Mouse (Mus musculus): ENCODE data around the gene Hmmr.
"Not testable (repeated sequence)": the region's sequence is repeated elsewhere in the genome, so short reads cannot be mapped to it uniquely, and the experiment has no call there.

Hmmr gene

GRCm38 (mm10) chr11:40733339-40734174, at the start of gene Hmmr, which contains the start of gene Nudcd2:
Gene Hmmr, minus strand, starts transcription at chr11:40733422.
Gene Nudcd2, plus strand, starts transcription at chr11:40733667.
- DNase-seq (ENCODE audit: low spot score in 2 of 2), result peak; percentile 95 to 97

GRCm38 (mm10) chr11:40781857-40782256, 48.6 kb upstream of the Hmmr start:
- DNase-seq (ENCODE audit: low spot score in 2 of 2), result no peak

- no peak for DNase-seq (ENCODE audit: low spot score in 2 of 2)
Observed at GRCm38 (mm10) chr11:40775315-40776269, 42.4 kb upstream of the Hmmr start.

- no peak for DNase-seq (ENCODE audit: low spot score in 2 of 2)
Observed at GRCm38 (mm10) chr11:40764690-40765089, 31.5 kb upstream of the Hmmr start.

- no peak for DNase-seq (ENCODE audit: low spot score in 2 of 2)
Observed at GRCm38 (mm10) chr11:40763395-40763794, 30.2 kb upstream of the Hmmr start.

GRCm38 (mm10) chr11:40759896-40760295, 26.7 kb upstream of the Hmmr start:
- no peak for DNase-seq (ENCODE audit: low spot score in 2 of 2)

GRCm38 (mm10) chr11:40755968-40756367, 22.7 kb upstream of the Hmmr start:
- DNase-seq (ENCODE audit: low spot score in 2 of 2), result no peak

- DNase-seq (ENCODE audit: low spot score in 2 of 2), result peak; percentile 87 to 96
Observed at GRCm38 (mm10) chr11:40755109-40755627, 21.9 kb upstream of the Hmmr start, which contains the start of gene Ccng1. Gene Ccng1, minus strand, starts transcription at chr11:40755311.

DNA sequence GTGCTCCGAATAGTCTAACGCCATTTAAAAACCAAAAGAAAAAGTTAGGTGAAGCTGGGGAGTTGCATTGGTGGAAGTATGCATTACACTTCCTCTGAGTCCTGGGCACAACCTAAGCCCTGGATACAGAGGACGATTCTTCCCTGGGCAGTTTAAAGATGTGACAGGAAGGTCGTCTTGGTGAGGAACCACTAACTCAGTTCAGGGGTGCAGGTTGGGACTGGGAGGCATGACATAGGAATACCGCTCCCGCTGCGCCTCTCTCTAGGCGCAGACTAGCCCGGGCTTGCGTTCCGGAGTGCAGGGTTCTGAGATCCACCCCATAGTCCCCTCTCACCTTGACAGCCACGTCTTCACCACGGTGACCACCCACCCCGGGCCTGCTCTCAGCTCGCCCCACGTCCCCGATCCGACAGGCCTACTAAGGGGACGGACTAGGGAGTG, 21.5 kb upstream of the Hmmr start:
- peak in 1 of 2 experiments; percentile 14 for DNase-seq (ENCODE audit: low spot score in 2 of 2)

DNA sequence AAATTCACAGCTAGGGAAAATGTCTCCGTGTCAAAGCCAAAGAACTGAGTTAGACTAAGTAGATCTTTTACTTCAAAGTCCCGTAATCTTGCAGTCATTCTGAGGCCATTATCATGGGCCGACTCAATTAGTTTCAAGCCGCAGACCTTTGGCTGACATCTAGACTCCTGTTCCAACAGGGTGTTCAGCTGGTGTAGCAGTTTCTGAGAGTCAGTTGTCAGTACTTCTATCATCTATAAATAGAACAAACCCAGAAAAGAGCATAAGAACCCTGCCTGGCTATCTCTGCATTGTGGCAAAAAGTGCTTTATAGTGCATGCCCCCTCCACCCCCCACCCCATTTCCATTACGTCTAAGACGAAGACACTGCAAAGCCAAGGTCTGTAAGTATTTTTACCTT, 20.6 kb upstream of the Hmmr start:
- no peak for DNase-seq (ENCODE audit: low spot score in 2 of 2)

GRCm38 (mm10) chr11:40747716-40748115, 14.5 kb upstream of the Hmmr start:
- no peak for DNase-seq (ENCODE audit: low spot score in 2 of 2)

DNA sequence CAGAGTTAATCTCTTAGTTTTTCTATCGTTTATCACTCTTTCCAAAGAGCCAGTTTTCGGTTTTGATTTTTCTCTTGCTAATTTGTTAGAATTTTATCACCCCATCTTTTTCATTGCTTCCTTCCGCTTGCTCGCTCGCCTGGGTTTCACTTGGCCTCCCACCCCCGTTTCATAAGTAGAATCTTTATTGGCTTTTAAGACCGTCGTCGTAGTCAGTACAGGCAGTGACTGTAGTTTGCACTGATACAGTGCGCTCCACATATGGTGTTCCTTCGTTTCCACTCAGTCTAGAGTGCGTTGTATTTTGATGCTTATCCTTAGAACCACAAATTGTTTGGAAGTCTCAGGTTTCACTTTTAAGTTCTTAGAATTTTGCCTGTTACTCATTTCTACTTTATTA, 13.1 kb upstream of the Hmmr start:
- no peak for DNase-seq (ENCODE audit: low spot score in 2 of 2)

GRCm38 (mm10) chr11:40744348-40744747, 11.1 kb upstream of the Hmmr start:
- no peak for DNase-seq (ENCODE audit: low spot score in 2 of 2)

- DNase-seq (ENCODE audit: low spot score in 2 of 2), result no peak
Observed at GRCm38 (mm10) chr11:40741605-40742262, 8.5 kb upstream of the Hmmr start.

GRCm38 (mm10) chr11:40737369-40737768, 4.1 kb upstream of the Hmmr start:
- DNase-seq (ENCODE audit: low spot score in 2 of 2), result no peak

GRCm38 (mm10) chr11:40734251-40734752, 1.1 kb upstream of the Hmmr start:
- no peak for DNase-seq (ENCODE audit: low spot score in 2 of 2)

GRCm38 (mm10) chr11:40732997-40733338, 254 bp downstream of the Hmmr start:
- DNase-seq (ENCODE audit: low spot score in 2 of 2), result no peak

GRCm38 (mm10) chr11:40718324-40718723, 14.9 kb downstream of the Hmmr start:
- no peak for DNase-seq (ENCODE audit: low spot score in 2 of 2)

DNA sequence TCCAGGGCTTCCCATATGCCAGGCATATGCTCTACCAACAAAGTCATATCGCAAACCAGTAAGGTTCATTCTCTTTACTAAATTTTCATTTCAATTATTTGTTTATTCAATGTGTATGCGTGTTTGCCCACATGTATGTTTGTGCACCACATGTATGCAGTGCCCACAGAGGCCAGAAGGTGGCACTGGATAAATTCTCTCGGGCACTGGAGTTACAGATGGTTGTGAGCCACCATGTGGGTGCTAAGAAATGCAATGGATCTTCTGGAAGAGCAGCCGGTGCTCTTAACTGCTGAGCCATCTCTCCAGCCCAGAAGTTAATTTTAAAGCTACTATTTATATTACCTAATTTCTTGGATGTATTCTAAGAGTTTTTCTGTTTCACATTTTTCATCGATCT, 17.7 kb downstream of the Hmmr start:
- no peak for DNase-seq (ENCODE audit: low spot score in 2 of 2)

GRCm38 (mm10) chr11:40713858-40714257, 19.4 kb downstream of the Hmmr start:
- no peak for DNase-seq (ENCODE audit: low spot score in 2 of 2)

- DNase-seq (ENCODE audit: low spot score in 2 of 2), result not testable (repeated sequence)
Observed at GRCm38 (mm10) chr11:40709899-40710298, 23.3 kb downstream of the Hmmr start.
